Mouse (Mus musculus): ENCODE measurements around the gene Trim71. TPM values are rescaled to one million over a fixed set of nuclear protein-coding genes. Genes with fewer than 3 reads are reported as not detected.

Trim71 gene
- polyA plus RNA-seq, 1 experiment from 2014 or later, result 0.31 TPM

DNA sequence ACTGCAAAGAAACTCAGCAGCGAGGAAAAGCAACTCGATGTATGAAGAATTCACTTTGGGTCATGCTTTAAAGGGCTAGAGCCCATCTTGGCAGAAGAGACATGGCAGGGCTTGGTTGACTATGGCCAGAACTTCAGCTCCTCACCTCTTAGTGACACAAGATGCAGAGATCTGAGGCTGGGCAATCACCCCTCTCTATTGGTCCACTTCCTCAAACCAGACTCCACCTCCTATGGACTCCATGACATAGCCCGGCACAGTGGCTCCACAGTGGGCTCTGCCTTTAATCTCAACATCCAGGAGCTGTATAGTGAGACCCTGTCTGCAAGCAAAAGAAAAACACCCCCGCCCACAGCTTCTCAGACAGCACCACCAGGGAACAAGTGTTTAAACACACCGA lies 79.4 kb downstream of the Trim71 start:
- 85% methylated on average over 5 of the region's 5 CpGs for WGBS
- Histone ChIP-seq H3K4me2 (replicated peaks) (no peak overlapping the region), H3K27me3 (ENCODE audit: control insufficient read depth, insufficient read depth, low read length) (no peaks in the 10 kb centered on the region), H3K4me1 (replicated peaks; ENCODE audit: control insufficient read depth, insufficient read depth, low read length) (no peaks in the 10 kb centered on the region), H3K27ac (no peak overlapping the region), H3K36me3 (replicated peaks; ENCODE audit: control insufficient read depth, insufficient read depth) (no peaks in the 10 kb centered on the region), H3K9ac (no peak overlapping the region), H3K4me3 (replicated peaks; ENCODE audit: low read length) (no peak overlapping the region), H3K9me3 (ENCODE audit: control insufficient read depth, low read length) (no peaks in the 10 kb centered on the region)
- DNase-seq (ENCODE audit: low spot score), result no peak
- ATAC-seq (ENCODE audit: low FRiP score), result no peak

DNA sequence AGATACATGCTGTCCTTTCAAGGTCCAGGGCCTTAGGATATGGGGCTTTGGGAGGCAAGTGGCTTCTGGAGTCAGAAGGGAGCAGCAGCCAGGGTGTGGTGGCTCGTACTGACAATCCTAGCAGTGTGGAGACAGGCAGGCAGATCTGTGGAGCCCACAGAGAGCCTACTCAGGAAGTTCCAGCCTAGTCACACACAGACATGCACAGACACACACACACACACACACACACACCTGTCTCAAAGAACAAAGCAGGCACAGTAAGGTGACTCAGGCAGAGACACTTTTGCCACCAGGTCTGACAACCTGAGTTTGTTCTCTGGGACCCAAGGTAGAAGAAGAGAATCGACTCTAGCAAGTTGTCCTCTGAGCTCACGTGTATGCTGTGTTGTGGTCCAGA lies 83.2 kb downstream of the Trim71 start:
- no peaks in the 10 kb centered on the region for H3K36me3 ChIP-seq (replicated peaks; ENCODE audit: control insufficient read depth, insufficient read depth)
- H3K4me1 ChIP-seq (replicated peaks; ENCODE audit: control insufficient read depth, insufficient read depth, low read length), result no peaks in the 10 kb centered on the region
- DNase-seq (ENCODE audit: low spot score) (no peak), ATAC-seq (ENCODE audit: low FRiP score) (no peak)
- no peaks in the 10 kb centered on the region for H3K27me3 ChIP-seq (ENCODE audit: control insufficient read depth, insufficient read depth, low read length)
- WGBS, result 92% methylated on average over 3 of the region's 3 CpGs
- no peak overlapping the region for H3K4me3 ChIP-seq (replicated peaks; ENCODE audit: low read length)
- H3K27ac ChIP-seq, result no peak overlapping the region
- no peaks in the 10 kb centered on the region for H3K9me3 ChIP-seq (ENCODE audit: control insufficient read depth, low read length)
- no peak overlapping the region for H3K4me2 ChIP-seq (replicated peaks)
- no peak overlapping the region for H3K9ac ChIP-seq

DNA sequence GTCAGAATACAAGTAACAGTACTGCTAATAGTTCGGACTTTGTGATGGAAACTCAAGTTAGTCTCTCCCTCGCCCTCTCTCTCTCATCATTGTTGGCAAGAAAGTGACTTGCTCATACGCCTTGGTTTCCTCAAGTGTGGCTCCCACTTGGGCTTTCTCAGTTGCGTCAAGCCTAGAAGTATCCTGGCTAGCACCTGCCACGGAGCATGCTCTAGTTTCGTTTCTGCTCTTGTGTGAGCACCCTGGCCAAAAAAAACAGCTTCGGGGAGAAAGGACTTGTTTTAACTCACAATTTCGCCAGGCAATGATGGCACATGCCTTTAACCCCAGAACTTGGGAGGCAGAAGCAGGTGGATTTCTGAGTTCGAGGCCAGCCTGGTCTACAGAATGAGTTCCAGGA lies 87.2 kb downstream of the Trim71 start:
- Histone ChIP-seq H3K9ac (no peak overlapping the region), H3K4me3 (replicated peaks; ENCODE audit: low read length) (no peak overlapping the region), H3K4me2 (replicated peaks) (no peak overlapping the region), H3K27ac (no peak overlapping the region), H3K27me3 (ENCODE audit: control insufficient read depth, insufficient read depth, low read length) (no peaks in the 10 kb centered on the region), H3K9me3 (ENCODE audit: control insufficient read depth, low read length) (no peaks in the 10 kb centered on the region), H3K36me3 (replicated peaks; ENCODE audit: control insufficient read depth, insufficient read depth) (0 out of 2 replicates have a peak, but pooled peaks cover 4% of the 10 kb centered on the region), H3K4me1 (replicated peaks; ENCODE audit: control insufficient read depth, insufficient read depth, low read length) (no peaks in the 10 kb centered on the region)
- 91% methylated on average over 9 of the region's 9 CpGs for WGBS
- ATAC-seq (ENCODE audit: low FRiP score) (no peak), DNase-seq (ENCODE audit: low spot score) (no peak)

DNA sequence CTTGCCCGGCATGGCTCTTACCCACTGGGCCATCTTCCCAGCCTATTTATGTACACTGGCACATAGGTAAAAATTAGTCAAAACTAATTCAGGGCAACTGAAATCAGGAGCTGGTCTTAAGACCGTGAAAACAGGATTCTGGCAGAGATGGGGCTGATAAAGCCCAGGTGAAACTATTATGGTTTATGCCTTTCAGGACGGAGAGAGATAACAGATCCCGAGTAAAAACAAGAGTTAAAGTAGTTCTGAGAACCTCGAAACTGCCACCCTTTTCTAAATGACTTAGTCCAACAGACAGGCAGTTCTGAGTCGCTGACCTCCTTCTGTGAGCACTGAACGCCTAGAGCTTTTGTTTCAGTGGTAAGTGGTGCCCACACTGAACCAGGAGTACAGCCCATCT lies 92.3 kb downstream of the Trim71 start:
- DNase-seq (ENCODE audit: low spot score) (no peak), ATAC-seq (ENCODE audit: low FRiP score) (no peak)
- Histone ChIP-seq H3K4me2 (replicated peaks) (no peak overlapping the region), H3K9ac (no peak overlapping the region), H3K27me3 (ENCODE audit: control insufficient read depth, insufficient read depth, low read length) (no peaks in the 10 kb centered on the region), H3K36me3 (replicated peaks; ENCODE audit: control insufficient read depth, insufficient read depth) (0 out of 2 replicates have a peak, but pooled peaks cover 4% of the 10 kb centered on the region), H3K27ac (no peak overlapping the region), H3K4me3 (replicated peaks; ENCODE audit: low read length) (no peak overlapping the region), H3K9me3 (ENCODE audit: control insufficient read depth, low read length) (no peaks in the 10 kb centered on the region), H3K4me1 (replicated peaks; ENCODE audit: control insufficient read depth, insufficient read depth, low read length) (no peaks in the 10 kb centered on the region)
- WGBS, result 82% methylated on average over 7 of the region's 7 CpGs

DNA sequence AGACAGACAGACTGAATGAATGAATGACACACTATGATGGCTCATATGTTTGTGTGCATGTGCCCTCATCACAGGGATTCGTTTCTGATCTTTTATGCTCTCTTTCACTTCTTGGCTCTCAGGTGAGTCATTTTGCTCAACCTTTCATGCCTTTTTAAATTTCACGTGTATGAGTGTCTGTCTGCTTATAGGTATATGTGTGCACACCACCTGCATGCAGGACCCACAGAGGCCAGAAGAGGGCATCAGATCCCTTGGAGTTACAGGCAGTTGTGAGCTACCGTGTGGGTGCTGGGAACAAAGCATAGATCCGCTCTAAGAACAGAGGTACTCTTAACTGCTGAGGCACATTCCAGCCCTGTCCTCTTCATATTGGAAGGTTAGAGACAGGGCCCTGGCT lies 95.5 kb downstream of the Trim71 start:
- DNase-seq (ENCODE audit: low spot score), result no peak
- no peaks in the 10 kb centered on the region for H3K4me1 ChIP-seq (replicated peaks; ENCODE audit: control insufficient read depth, insufficient read depth, low read length)
- H3K4me3 ChIP-seq (replicated peaks; ENCODE audit: low read length), result no peak overlapping the region
- H3K9ac ChIP-seq, result no peak overlapping the region
- H3K4me2 ChIP-seq (replicated peaks), result no peak overlapping the region
- no peaks in the 10 kb centered on the region for H3K27me3 ChIP-seq (ENCODE audit: control insufficient read depth, insufficient read depth, low read length)
- 94% methylated on average over 4 of the region's 4 CpGs for WGBS
- no peak for ATAC-seq (ENCODE audit: low FRiP score)
- H3K27ac ChIP-seq, result no peak overlapping the region
- H3K9me3 ChIP-seq (ENCODE audit: control insufficient read depth, low read length), result no peaks in the 10 kb centered on the region
- peaks cover 16% of the 10 kb centered on the region; the same call in 1 of the 2 replicates for H3K36me3 ChIP-seq (replicated peaks; ENCODE audit: control insufficient read depth, insufficient read depth)

DNA sequence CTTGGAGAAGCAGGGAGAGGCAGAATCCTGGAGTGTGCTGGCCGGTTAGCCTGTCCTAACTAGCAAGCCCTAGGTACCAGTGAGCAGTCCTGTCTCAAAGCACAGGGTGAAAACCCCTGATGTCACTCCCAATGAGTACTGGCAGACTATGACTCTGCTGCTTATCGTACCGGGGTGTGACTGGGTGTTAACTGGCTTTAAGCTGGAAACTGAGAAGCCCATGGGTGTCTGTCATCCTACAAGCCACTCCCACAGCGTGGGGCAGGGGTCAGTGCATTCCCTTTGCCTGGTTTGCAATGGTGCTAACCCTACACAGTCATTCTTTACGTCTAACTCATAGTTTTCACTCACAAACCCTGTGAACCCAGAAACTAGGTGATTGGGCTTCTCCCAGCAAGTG lies 96.0 kb downstream of the Trim71 start:
- Histone ChIP-seq H3K9me3 (ENCODE audit: control insufficient read depth, low read length) (no peaks in the 10 kb centered on the region), H3K9ac (no peak overlapping the region), H3K27ac (no peak overlapping the region), H3K27me3 (ENCODE audit: control insufficient read depth, insufficient read depth, low read length) (no peaks in the 10 kb centered on the region), H3K36me3 (replicated peaks; ENCODE audit: control insufficient read depth, insufficient read depth) (peaks cover 16% of the 10 kb centered on the region; the same call in 1 of the 2 replicates), H3K4me1 (replicated peaks; ENCODE audit: control insufficient read depth, insufficient read depth, low read length) (no peaks in the 10 kb centered on the region), H3K4me2 (replicated peaks) (no peak overlapping the region), H3K4me3 (replicated peaks; ENCODE audit: low read length) (no peak overlapping the region)
- no peak for ATAC-seq (ENCODE audit: low FRiP score)
- WGBS, result 88% methylated on average over 5 of the region's 5 CpGs
- DNase-seq (ENCODE audit: low spot score), result no peak

DNA sequence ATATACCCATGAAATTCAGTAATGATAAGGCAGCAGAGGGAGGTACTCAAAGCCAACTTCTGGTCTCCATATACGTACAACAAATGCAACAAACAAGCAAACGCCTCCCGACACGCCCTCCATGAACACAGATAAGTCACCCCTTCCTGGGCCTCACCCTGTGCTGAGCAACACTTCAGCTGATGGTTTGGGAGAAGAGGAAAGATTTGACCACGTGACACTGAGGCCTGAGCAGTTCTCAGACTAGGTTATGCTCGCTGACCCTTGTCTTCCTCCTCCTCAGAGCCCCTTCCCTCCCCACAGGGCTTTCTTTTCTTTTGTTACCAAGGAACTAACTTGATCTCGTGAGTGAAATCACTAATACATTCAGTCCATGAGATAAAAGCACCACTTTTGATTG lies 97.3 kb downstream of the Trim71 start:
- ATAC-seq (ENCODE audit: low FRiP score), result no peak
- Histone ChIP-seq H3K27ac (no peak overlapping the region), H3K36me3 (replicated peaks; ENCODE audit: control insufficient read depth, insufficient read depth) (peaks cover 16% of the 10 kb centered on the region; the same call in 1 of the 2 replicates), H3K27me3 (ENCODE audit: control insufficient read depth, insufficient read depth, low read length) (no peaks in the 10 kb centered on the region), H3K4me1 (replicated peaks; ENCODE audit: control insufficient read depth, insufficient read depth, low read length) (no peaks in the 10 kb centered on the region), H3K4me3 (replicated peaks; ENCODE audit: low read length) (no peak overlapping the region), H3K9ac (no peak overlapping the region), H3K4me2 (replicated peaks) (no peak overlapping the region), H3K9me3 (ENCODE audit: control insufficient read depth, low read length) (no peaks in the 10 kb centered on the region)
- no peak for DNase-seq (ENCODE audit: low spot score)
- WGBS, result 54% methylated on average over 7 of the region's 7 CpGs

DNA sequence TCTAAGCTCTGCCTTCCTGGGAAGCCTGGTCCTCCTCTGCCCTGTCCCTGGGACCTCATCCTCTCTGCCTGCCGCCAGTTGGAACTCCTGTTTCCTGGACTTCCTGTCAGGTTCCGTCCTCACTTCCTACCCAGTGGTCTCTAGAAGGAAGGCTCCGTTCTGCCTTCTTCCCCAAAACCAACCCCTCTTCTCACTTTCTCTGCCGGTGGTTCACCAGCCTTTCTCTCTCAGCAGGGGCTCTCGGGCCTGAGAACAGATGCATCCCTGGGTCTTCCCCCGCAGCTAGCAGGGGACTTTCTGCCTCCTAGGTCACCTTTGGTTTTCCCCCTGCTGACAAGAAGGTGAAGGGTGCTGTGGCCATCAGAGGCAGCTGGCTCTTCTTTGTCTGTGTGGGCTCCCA lies 98.7 kb downstream of the Trim71 start:
- no peak overlapping the region for H3K4me3 ChIP-seq (replicated peaks; ENCODE audit: low read length)
- no peaks in the 10 kb centered on the region for H3K4me1 ChIP-seq (replicated peaks; ENCODE audit: control insufficient read depth, insufficient read depth, low read length)
- ATAC-seq (ENCODE audit: low FRiP score) (no peak), DNase-seq (ENCODE audit: low spot score) (no peak)
- 82% methylated on average over 6 of the region's 6 CpGs for WGBS
- peaks cover 20% of the 10 kb centered on the region; the same call in 1 of the 2 replicates for H3K36me3 ChIP-seq (replicated peaks; ENCODE audit: control insufficient read depth, insufficient read depth)
- H3K9ac ChIP-seq, result no peak overlapping the region
- no peak overlapping the region for H3K4me2 ChIP-seq (replicated peaks)
- no peaks in the 10 kb centered on the region for H3K27me3 ChIP-seq (ENCODE audit: control insufficient read depth, insufficient read depth, low read length)
- no peak overlapping the region for H3K27ac ChIP-seq
- no peaks in the 10 kb centered on the region for H3K9me3 ChIP-seq (ENCODE audit: control insufficient read depth, low read length)

DNA sequence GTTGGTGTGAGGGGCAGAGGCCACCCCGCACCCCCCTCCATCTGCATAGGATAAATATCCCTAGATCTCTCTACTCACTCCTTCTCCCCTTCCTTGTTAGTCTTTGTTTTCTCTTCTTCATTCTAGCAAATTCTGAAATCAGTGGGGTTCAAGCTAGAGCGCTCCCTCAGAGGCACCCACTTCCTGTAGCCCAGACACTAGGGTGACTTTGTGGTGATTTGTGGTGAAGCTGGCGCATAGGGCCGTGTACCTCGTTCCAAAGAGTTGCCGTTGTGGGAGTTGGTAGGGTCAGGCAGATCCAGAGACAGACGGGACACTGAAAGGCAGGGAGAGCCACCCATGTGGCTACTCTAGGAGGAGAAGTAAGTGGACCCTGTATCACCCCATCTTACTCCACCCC lies 101.6 kb downstream of the Trim71 start:
- no peak overlapping the region for H3K27ac ChIP-seq
- no peaks in the 10 kb centered on the region for H3K27me3 ChIP-seq (ENCODE audit: control insufficient read depth, insufficient read depth, low read length)
- no peak overlapping the region for H3K4me2 ChIP-seq (replicated peaks)
- no peak overlapping the region for H3K9ac ChIP-seq
- DNase-seq (ENCODE audit: low spot score) (no peak), ATAC-seq (ENCODE audit: low FRiP score) (no peak)
- H3K4me1 ChIP-seq (replicated peaks; ENCODE audit: control insufficient read depth, insufficient read depth, low read length), result no peaks in the 10 kb centered on the region
- H3K36me3 ChIP-seq (replicated peaks; ENCODE audit: control insufficient read depth, insufficient read depth), result peaks cover 27% of the 10 kb centered on the region; the same call in 1 of the 2 replicates
- H3K4me3 ChIP-seq (replicated peaks; ENCODE audit: low read length), result no peak overlapping the region
- H3K9me3 ChIP-seq (ENCODE audit: control insufficient read depth, low read length), result no peaks in the 10 kb centered on the region
- WGBS, result 93% methylated on average over 7 of the region's 7 CpGs

DNA sequence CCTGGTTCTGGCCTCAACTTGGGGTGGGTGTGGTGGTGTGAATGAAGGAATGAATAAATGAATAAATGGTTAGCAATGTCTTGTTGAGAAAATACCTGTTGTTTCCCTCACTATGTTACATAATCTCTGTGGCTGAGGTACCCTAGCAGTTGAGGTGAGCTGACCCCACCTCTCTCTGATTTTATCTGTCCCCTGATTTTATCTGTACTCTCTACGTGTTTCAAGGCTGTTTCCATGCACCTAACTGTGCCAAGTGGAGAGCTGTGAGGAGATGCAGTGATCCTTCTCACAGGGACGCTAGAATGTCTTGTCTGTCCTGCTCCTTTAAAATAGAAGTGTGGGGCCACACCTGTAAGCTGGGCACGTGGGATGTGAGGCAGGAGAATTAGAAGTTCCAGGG lies 105.7 kb downstream of the Trim71 start:
- Histone ChIP-seq H3K36me3 (replicated peaks; ENCODE audit: control insufficient read depth, insufficient read depth) (peaks cover 21% of the 10 kb centered on the region; the same call in 1 of the 2 replicates), H3K4me1 (replicated peaks; ENCODE audit: control insufficient read depth, insufficient read depth, low read length) (no peaks in the 10 kb centered on the region), H3K27ac (no peak overlapping the region), H3K9ac (no peak overlapping the region), H3K4me2 (replicated peaks) (no peak overlapping the region), H3K4me3 (replicated peaks; ENCODE audit: low read length) (no peak overlapping the region), H3K27me3 (ENCODE audit: control insufficient read depth, insufficient read depth, low read length) (no peaks in the 10 kb centered on the region), H3K9me3 (ENCODE audit: control insufficient read depth, low read length) (no peaks in the 10 kb centered on the region)
- 96% methylated on average over 3 of the region's 3 CpGs for WGBS
- ATAC-seq (ENCODE audit: low FRiP score), result no peak
- DNase-seq (ENCODE audit: low spot score), result no peak
